Mouse (Mus musculus) kidney, adult 9 months (tissue): ENCODE measurements around the gene Gsta4.
"Not testable (repeated sequence)": the region's sequence is repeated elsewhere in the genome, so short reads cannot be mapped to it uniquely, and the experiment has no call there.

Experiments
- DNase-seq: peaks from one replicate; pipeline ENCODE4 v3.0.0; 2022

The Gsta4 gene

GRCm38 (mm10) chr9:78185686-78186085 is 3.1 kb downstream of the Gsta4 start:
- no peak for DNase-seq

GRCm38 (mm10) chr9:78188910-78189309 is 6.3 kb downstream of the Gsta4 start:
- DNase-seq: no peak

DNA sequence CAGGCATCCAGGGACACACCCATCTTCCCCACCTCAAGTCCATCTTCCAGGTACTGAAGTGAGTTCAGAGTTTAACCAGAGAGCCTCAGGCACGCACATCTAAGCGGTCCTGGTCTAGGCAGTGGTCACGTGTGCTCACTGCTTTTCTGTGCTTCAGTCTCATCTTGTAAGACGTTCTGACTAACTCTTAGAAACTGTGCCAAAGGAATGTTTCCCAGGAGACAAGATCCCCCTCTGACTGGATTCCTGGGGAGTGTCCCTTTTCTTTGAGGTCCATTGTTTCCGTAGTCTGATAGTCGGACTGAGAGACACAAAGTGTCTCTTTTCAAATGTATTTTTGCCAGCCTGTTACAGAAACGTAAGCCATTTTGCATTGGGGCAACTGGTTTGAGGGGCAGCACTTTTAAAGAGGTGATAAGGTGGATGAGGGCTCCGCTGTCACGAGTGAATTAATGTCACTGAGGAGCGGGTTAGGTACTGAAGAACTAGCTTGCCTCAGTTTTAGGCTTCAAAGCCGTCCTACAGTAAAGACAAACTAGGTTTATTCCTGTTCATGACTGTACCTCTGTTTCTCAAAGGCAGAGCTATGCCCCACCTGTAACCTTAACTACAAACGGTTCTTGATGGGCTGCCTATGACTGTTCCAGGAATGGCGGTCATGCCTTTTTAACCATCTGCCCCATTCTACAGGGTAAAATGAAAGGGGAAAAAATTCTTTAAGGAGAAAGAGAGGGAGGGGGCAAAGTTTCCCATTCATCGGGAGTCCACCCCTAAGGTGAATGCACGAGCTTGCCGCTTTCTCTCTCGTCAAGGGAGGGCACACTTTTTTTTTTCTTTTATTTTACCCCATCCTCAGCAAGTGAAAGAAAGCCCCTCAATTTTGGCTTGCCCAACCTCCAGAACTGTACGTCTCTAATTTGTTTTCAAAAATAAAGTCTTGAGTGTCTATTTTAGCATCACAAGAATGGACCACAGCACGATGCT is 8.4 kb downstream of the Gsta4 start:
- DNase-seq: no peak

DNA sequence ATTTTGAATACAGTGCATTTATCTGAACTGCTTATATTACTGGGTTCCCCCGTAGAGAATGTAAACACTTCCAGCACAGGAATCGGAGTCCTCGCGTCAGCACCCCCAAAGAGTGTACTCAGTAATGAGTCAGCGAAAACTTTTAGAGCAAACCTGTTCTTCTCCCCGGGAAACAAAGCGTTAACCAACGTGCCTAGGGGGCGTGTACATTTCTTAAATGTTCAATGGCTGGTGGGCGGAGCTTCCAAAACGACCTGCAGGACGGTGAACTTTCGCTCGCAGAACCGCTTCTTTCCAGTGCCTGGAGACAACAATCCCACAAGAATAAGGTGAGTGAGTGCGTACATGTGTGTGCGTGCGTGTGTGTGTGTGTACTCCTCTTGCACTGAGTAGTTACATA is 9.2 kb downstream of the Gsta4 start:
- DNase-seq: peak; percentile 81

DNA sequence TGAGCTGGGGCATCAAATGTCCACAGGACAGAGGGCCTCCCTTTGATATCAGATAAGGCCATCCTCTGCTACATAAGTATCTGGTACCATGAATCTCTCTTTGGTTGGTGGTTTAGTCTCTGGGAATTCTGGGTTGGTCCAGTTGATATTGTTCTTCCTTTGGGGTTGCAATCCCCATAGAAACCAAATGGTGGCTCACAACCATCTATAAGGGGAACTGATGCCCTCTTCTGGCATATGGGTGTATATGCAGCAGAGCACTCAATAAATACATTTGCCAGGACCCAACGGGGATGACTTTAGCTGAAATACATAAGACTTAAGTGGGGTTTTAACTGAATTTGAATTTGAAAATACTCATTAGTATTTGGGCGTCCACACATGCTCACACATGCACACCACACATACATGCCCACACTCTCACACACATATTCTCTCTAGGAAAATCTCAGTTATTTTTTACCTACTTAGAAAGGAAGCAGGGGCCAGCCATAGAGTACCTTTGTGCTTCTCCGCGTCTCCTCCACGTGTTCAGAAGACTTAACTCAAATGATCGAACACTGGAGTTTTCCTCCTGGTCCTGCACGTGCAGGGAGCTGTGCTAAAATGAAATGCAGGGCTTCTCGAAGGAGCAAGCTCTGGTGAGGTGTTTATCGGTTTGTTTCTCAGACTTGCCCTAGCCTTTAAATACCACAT is 11.5 kb downstream of the Gsta4 start:
- DNase-seq: peak; percentile 80

DNA sequence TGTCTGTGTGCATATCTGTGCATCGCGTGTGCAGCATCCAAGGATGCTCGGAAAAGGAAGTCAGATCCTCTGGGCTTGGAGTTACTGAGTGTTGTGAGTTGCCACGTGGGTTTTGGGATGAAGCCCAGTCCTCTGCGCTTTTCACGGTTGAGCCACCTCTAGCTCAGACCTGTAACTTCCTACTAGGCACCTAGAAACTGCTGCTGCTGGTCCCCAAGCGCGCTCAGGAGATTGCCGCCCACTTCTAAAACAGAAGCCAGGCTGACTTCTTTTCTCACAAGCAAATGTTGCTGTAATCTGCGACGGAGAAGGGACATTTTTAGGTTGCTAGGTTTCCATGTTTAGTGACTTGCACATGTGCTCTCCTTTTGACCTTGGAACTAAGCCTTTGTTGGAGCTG is 12.5 kb downstream of the Gsta4 start:
- DNase-seq: no peak

GRCm38 (mm10) chr9:78197801-78198200 is 15.2 kb downstream of the Gsta4 start:
- DNase-seq: no peak

GRCm38 (mm10) chr9:78204194-78204593 is 21.6 kb downstream of the Gsta4 start:
- DNase-seq: peak; percentile 75

DNA sequence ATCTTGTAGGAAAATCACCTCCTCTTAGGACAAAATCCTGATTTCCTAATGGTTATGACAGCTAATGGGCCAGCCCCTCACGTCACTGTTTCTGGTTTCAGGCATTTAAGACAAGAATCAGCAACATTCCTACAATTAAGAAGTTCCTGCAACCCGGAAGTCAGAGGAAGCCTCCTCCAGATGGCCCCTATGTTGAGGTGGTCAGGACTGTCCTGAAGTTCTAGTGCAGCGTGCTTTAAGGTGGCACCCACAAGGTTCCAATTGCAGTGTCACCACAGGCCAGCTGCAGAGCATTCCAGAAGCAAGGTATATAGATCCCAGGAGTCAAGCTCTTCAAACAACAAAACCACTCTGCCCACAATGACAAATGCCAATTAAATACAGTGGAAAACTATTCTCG is 26.4 kb downstream of the Gsta4 start:
- DNase-seq: no peak

DNA sequence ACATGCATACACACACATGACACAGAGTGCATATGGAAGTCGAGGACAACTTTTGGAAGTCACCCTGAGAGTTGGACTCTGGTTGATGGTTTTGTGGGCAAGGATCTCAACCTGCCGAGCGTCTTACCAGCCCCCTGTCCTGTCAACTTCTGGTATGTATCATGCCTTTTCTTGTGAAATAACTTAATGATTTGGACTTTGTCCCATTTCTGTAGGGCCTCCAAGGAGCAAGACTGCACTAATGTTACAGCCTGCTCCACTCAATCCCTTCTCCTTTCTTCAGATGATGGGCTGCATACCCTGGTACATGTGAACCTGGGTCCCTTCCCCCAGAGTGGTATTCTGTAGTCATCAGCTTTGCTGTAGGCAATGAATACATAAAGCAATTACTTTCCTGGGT is 27.5 kb downstream of the Gsta4 start:
- no peak for DNase-seq

DNA sequence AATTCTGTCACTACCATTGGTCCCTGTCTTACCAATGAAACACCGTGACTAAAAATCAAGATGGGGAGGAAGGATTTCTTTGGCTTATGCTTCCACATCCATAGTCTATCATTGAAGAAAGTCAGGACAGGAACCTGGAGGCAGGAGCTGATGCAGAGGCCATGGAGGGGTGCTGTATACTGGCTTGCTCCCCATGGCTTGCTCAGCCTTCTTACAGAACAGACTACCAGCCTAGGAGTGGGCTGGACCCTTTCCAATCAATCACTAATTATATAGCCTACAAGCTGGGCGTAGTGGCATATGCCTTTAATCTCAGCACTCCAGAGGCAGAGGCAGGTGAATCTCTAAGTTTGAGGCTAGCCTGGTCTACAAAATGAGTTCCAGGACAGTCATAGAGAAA is 28.2 kb downstream of the Gsta4 start:
- no peak for DNase-seq

DNA sequence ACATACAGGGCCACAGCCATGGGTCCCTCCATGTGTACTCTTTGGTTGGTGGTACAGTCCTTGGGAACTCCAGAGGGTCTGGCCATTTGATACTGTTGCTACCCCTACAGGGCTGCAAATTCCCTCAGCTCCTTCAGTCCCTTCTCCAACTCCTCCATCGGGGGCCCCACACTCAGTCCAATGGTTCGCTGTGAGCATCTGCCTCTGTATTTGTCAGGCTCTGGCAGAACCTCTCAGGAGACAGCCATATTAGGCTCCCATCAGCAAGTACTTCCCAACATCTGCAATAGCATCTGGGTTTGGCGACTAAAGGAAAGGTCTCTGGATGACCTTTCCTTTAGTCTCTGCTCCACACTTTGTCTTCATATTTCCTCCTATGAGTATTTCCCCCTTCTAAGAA is 28.9 kb downstream of the Gsta4 start:
- DNase-seq: no peak

DNA sequence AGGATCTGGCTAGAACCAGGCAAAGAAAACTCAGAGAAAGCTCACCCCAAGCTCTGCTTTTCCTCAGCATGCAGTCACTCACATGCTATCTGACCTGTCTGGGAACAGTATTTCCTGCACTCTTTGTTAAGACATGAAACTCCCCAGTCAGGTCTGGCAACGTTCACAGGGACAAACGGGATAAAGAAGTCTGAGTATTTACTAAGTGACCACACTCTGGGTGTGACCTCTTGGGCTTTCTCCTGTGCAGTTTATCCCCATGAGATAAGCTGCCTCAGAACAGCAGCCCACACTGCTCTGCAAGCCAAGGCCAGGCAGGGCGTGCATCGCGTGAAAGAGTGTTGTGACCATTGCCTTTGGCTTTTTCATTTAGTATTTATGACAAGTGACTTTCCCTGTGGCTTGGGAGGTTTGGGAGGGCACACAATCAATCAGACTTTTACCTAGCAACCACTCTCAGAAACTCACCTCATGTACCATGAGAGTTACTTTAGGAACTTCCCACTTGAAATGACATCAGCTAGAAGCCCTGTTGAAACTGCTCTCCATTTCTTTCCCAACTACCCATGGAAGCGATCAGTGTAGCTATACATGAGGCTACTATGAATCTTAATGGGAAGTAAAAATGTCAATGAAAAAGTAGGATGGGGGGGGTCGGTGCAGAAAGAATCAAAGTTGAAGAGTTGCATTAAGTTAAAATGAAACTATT is 29.9 kb downstream of the Gsta4 start:
- DNase-seq: no peak

GRCm38 (mm10) chr9:78217074-78217473 is 34.5 kb downstream of the Gsta4 start:
- DNase-seq: peak; percentile 67

GRCm38 (mm10) chr9:78222616-78223015 is 40.0 kb downstream of the Gsta4 start:
- DNase-seq: no peak

DNA sequence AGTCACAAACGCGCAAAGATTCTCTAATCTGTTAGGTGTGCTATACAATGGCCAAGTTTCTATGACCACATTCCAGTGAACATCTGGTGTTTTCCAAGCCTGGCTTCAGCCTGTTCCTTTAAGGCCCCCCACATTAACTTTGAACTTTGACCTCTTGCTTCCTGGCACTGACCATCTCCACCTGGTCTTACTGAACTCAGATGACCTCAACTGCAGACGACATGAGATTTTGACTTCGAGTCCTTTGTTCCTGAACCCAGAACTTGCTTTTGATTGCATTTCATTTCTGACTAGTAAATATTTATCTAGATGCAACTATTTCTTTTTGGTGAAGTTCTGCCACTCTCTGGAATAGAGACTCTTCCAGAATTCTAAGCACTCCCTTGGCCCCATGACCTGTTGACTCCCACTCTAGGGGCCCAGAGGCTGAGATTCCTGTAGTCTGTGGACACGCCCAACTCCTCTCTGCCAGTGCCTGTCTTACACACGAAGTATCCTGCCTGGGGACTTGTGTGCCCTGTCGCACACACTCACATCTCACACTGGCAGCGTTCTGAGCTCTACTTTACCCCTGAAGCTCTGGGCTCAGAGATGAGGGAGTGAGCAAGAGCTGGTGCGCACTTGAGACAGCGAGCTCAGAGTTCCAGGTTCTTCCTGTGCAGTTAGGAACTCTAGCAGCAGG is 40.8 kb downstream of the Gsta4 start:
- DNase-seq: peak; percentile 76

DNA sequence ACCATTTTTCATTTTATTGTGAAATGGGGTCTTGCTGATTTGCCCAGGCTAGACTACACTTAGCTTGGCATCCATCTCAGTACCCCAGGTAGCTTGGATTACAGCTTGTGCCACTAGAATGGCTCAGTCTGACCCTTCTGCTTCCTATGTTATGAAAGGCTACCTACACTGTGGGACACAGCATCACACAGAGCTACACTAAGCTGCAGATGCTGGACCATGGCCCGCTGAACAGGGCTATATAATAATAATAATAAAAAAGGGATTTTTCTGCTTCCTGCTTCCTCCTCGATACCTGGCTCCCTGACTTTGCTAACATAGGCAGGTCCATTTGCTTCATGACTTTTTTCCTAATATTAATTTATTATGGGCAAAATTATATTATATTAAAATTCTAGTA is 41.8 kb downstream of the Gsta4 start:
- no peak for DNase-seq

DNA sequence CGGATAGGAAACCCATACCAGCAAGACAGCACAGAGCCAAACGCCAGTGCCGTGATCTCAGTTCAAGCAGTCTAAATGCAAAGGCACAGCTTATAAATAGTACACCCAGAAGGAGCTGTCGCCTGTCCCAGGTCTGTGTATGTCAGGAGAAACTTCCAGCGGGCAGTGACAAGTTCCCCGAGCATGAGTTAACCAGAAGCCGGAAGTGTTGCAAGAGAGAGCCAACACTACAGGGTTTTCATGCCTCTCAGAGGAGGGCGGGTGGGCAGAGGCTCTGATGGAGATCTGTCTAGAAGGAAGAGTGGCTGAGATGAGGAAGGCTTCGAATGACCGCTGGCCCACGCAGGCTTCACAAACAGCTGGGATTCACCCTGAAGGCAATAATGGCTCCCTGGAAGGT is 42.7 kb downstream of the Gsta4 start:
- DNase-seq: no peak

DNA sequence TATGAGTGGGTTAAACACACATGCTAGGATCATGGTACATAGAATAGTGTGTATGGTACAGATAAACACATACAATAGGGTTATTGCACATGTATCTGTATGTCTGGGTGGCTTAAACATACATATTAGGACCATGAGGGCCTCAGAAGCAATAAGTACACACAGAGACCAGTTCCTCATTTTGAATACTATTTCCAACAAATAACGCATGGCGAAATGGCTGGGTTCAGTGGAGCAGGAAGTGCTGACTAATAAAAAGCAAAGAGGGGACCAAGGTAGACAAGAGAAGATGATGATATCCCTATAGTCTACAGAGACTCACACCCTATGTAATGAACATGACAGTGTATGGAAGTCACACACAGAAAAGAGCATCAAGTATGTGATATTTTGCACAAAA is 45.5 kb downstream of the Gsta4 start:
- no peak for DNase-seq

DNA sequence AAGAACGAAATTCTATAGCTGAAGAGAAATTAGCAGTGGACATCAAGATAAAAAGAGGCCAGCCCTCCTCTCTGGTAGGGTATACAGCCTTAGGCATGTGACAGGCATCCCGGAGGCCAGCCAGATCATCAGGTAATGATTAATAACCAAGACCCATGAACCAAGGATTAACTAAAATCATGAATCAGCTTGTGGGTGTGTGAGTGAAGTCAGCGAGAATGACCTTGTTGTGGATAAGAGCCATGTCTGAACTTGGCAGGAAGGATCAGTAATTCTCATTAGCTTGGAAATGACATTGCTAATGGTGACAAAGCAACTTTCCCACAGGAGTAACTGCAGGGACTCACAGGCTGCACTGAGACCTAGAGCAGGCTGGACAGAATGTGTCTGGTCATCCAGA is 47.1 kb downstream of the Gsta4 start:
- peak; percentile 90 for DNase-seq

DNA sequence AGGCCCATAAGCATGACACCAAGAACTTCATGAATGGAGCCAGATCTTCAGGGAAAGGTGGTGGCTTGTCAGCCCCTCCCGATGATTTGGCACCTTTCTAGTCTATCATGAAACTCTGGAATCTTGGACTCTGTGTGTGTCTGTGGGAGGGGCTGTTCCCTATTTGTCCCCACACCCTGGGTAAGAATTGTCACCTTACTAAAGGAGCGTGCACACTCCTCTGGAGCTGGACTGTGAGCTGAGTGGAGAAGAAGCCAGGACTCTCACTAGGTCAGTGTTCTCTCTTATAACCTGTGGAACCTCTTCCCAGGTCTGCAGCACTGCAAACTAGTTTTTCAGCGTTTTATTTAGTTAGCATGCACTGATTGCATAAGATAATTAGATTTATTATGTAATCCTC is 47.9 kb downstream of the Gsta4 start, which contains the start of gene Gsta1:
TSS of gene Gsta1 (plus strand) at position 196 of the 400 bp plus-strand sequence.
- DNase-seq: not testable (repeated sequence)

DNA sequence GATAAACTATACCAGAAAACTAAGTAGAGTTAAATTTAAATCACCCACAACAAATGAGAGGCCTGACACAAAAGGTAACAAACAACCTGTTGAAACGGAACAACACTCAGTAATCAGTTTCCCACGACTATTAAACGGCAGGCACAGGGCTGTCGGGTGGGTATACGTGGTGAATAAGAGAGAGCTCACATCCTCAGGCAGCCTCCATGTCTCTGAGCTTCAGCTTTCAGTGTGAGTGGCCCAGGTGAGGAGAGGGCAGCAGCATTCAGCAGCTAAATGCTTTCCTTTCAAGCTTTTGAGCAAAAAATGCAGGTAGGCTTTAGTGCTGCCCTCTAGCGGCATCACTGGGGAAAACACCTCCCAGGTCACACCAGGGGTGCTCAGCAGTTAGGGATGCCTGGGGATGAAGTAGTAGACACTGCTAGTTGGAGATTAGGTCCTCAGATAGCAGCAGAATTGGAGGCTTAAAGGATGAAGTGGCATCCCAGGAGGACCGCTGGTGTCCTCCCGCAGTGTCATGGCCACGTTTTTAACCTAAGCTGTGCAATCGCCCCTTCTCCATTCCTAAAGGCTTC is 50.6 kb downstream of the Gsta4 start:
- DNase-seq: not testable (repeated sequence)
